Mouse (Mus musculus) E14TG2a.4 (cell line): Measurements from ENCODE around the gene Usp10.

ENCODE experiments used
- H3K27me3 ChIP-seq: 2 replicates; pipeline ENCODE4 v1.6.1; 2014; ENCODE audit warnings: low read length, control low read depth; ENCODE audit not compliant: insufficient read depth
- H3K36me3 ChIP-seq: 2 replicates; pipeline ENCODE4 v1.6.1; 2014; ENCODE audit warnings: low read length, control low read depth; ENCODE audit not compliant: insufficient read depth
- H3K4me1 ChIP-seq: replicated peaks from 2 replicates; pipeline ENCODE4 v1.6.1; 2014; ENCODE audit warnings: low read depth, low read length, control low read depth
- H3K4me3 ChIP-seq: replicated peaks from 2 replicates; pipeline ENCODE4 v1.5.1; 2014; ENCODE audit warnings: mild to moderate bottlenecking, low read length
- H3K9me3 ChIP-seq: 2 replicates; pipeline ENCODE4 v1.6.1; 2014; ENCODE audit warnings: low read length, control low read depth
- CTCF ChIP-seq: conservative IDR thresholded peaks from 2 replicates; pipeline ENCODE4 v1.5.1; 2014; ENCODE audit warnings: low read length
- NANOG ChIP-seq: IDR thresholded peaks from 2 replicates; pipeline ENCODE4 v1.6.1; 2014; ENCODE audit warnings: borderline replicate concordance, low read length, mixed read lengths
- POU5F1 ChIP-seq: IDR thresholded peaks from 2 replicates; pipeline ENCODE4 v1.6.1; 2014; ENCODE audit warnings: low read length, borderline replicate concordance

Usp10 gene

DNA sequence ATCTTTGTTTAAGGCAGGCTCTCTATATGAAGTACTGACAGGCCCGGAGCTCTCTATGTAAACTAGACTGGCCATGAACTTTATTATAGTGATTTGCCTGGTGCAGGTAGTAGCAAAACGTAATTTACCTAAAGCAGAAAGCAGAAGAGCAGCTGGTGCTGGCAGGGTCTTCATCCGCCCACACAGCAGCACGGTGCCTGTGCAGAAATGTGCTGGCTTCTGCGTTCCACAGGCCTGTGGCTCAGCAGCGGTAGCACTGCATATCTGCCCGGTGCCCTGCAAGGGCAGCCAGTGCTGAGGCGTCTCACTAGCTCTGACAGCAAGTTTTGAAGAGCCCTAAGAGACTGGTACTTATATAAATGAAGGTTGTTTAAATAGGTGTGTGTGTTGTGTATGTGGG lies 45.2 kb downstream of the Usp10 start:
- Histone ChIP-seq H3K4me3 (no peak overlapping the region), H3K36me3 (peaks cover 88% of the 10 kb centered on the region), H3K9me3 (no peaks in the 10 kb centered on the region), H3K4me1 (peaks cover 69% of the 10 kb centered on the region), H3K27me3 (no peaks in the 10 kb centered on the region)
- TF ChIP-seq POU5F1 (no peak), NANOG (no peak), CTCF (no peak)

DNA sequence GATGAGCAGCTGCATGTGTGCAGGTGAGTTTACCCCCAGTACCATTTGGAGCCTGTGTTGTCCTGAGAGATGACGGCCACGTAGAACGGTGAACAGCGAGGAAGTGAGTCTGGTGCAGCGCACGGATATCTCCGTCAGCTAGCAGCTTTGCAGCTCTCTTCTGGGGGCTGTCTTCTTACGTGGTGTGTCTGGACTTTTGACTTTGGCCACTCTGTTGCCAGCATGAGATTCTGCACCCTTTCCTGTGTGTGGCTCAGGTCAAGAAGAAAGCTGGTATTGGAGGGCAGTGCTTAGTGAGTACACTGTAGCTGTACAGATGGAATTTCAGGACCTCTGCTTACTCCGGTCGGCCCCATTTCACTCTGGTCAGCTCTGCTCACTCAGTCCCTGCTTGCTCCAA lies 47.9 kb downstream of the Usp10 start:
- no peak for TF ChIP-seq CTCF
- TF ChIP-seq POU5F1: no peak
- TF ChIP-seq NANOG: no peak
- Histone ChIP-seq H3K36me3 (peaks cover 61% of the 10 kb centered on the region), H3K4me1 (peaks cover 49% of the 10 kb centered on the region), H3K9me3 (no peaks in the 10 kb centered on the region), H3K4me3 (no peak overlapping the region), H3K27me3 (no peaks in the 10 kb centered on the region)

DNA sequence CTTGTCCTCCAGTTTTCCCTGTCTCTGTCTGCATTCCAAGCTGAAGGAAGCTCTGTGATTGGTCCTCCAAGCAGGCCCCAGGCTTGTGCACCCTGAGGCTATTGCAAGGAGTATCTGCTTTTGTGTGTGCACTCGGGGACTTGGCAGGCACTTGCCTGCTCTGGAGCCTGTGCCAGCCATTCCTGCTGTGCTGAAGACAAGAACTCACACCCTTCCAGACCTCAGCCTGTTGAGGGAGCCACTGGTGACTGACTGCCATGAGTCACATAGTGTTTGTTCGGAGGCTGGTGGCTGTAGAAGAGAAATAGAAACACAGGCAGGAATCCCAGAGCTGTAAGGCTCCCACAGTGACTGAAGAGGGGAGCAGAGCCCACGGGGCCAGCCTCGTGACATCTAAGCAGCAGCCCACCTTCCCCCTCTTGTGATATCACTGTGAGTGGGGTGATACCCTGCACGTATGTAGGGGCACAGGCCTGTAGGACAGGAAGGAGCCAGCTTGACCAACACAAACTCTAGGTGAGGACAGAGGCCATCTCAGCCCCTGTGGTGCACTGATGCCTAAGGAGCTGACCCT lies 50.5 kb downstream of the Usp10 start:
- peaks cover under 1% of the 10 kb centered on the region; the same call in 1 of the 2 replicates for H3K27me3 ChIP-seq
- no peak for TF ChIP-seq NANOG
- TF ChIP-seq CTCF: no peak
- TF ChIP-seq POU5F1: no peak
- H3K4me3 ChIP-seq: no peak overlapping the region
- H3K9me3 ChIP-seq: no peaks in the 10 kb centered on the region
- H3K4me1 ChIP-seq: peaks cover 37% of the 10 kb centered on the region
- peaks cover 36% of the 10 kb centered on the region for H3K36me3 ChIP-seq

DNA sequence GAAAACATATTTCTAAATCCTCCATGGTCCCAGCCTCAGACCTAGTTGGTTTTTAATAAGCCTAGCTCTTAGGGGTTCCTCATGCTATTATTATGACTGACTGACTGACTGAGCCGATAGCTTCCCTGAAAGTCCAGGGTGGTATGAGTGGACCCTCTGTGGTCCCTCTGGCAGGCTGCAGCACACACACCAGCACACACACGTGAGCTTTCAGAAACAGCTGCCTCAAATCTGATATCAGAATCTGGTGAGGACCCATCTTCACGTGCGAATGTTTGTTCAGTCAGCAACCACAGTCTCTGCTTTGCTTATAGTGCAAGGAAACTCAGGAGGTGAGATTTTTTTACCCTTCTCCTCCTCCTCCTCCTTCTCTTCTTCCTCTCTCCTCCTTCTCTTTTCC lies 54.7 kb downstream of the Usp10 start:
- Histone ChIP-seq H3K9me3 (peaks cover 8% of the 10 kb centered on the region), H3K36me3 (no peaks in the 10 kb centered on the region), H3K4me1 (peaks cover 16% of the 10 kb centered on the region), H3K4me3 (no peak overlapping the region), H3K27me3 (peaks cover 4% of the 10 kb centered on the region; the same call in 1 of the 2 replicates)
- no peak for TF ChIP-seq NANOG
- no peak for TF ChIP-seq POU5F1
- no peak for TF ChIP-seq CTCF

DNA sequence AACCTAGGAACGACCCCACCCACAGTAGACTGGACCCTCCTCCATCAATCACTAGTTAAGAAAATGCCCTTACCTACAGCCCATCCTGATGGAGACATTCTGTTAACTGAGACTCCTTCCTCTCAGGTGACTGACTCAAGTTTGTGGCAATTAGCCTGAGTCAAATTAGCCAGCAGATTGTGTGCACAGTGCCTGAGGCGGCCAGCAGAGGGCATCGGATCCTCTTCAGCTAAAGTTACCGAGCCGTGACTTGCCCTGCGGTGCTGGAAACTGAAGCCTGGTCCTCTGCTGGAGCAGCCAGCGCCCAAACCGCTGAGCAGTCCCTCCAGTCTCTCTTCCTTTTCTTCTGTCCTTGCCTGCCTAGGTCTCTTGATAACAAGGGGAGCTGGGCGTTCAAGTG lies 57.3 kb downstream of the Usp10 start:
- Histone ChIP-seq H3K36me3 (no peaks in the 10 kb centered on the region), H3K4me1 (peaks cover 7% of the 10 kb centered on the region), H3K27me3 (peaks cover 4% of the 10 kb centered on the region; the same call in 1 of the 2 replicates), H3K9me3 (peaks cover 8% of the 10 kb centered on the region), H3K4me3 (no peak overlapping the region)
- no peak for TF ChIP-seq POU5F1
- TF ChIP-seq CTCF: peak; percentile 57
- no peak for TF ChIP-seq NANOG

DNA sequence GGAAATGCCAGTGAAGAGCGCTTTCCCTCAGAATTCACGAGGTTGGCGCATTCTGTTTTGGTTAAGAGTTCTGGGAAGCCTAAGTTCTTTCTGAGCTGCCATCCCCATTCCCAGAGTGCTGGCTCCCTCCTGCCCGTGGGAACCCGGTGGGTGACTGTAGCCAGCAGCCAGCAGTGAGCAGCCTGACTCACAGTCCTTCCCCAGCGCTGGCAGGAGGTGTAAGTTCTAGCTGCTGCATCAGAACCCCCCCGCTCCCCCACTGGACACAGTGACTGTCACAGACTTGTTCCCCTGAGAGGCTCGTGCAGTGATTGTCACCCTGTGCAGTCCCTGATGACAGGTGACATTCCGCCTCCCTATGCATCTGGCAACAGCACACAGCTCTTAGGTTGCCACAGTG lies 60.0 kb downstream of the Usp10 start:
- H3K27me3 ChIP-seq: peaks cover 4% of the 10 kb centered on the region; the same call in 1 of the 2 replicates
- no peaks in the 10 kb centered on the region for H3K36me3 ChIP-seq
- no peak for TF ChIP-seq CTCF
- TF ChIP-seq POU5F1: no peak
- TF ChIP-seq NANOG: no peak
- no peak overlapping the region for H3K4me3 ChIP-seq
- no peaks in the 10 kb centered on the region for H3K4me1 ChIP-seq
- H3K9me3 ChIP-seq: peaks cover 8% of the 10 kb centered on the region

DNA sequence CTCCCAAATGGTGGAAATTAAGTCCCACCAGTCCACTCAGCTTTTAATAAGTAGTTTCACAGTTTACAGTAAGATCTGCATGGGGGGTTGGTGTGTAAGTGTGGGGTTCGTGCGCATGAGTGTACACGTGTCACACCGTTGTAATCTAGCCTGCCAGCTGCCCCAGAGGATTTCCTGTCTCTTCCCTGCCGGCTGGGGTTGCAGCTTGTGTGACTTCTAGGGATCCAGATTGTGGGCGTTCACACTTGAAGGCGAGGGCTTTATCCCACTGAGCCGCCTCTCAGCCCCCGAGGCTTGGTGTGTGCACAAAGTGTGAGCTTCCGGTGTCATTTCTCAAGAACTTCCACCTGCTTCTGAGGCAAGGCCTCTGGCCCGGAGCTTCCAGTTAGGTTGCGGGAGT lies 62.4 kb downstream of the Usp10 start:
- Histone ChIP-seq H3K9me3 (peaks cover 4% of the 10 kb centered on the region), H3K4me1 (no peaks in the 10 kb centered on the region), H3K27me3 (no peaks in the 10 kb centered on the region; the same call in 1 of the 2 replicates), H3K4me3 (no peak overlapping the region), H3K36me3 (no peaks in the 10 kb centered on the region)
- no peak for TF ChIP-seq POU5F1
- no peak for TF ChIP-seq NANOG
- TF ChIP-seq CTCF: no peak

DNA sequence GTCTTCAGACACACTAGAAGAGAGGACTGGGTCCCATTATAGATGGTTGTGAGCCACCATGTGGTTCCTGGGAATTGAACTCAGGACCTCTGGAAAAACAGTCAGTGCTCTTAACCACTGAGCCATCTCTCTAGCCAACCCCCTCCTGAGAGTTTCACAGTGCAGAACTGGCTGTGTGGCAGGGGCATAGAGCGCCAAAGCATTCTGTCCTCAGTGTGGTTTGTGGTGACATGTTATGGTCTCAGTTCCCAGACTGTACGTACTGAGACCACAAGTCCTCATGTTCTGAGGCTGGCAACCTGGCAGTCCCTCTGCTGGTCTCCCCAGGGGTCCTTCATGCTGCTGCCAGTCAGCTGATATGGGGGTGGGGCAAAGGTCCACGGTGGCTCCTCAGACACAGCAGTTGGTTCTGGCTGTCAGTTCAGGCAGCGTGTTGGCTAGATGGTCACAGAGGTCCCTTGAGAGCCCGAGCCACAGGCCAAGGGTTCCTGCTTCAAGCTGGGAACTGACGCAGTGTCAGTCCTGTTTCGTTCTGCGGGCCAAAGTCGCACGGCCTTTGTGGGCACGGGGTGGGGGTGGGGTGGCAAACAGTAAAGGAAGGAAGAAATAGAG lies 68.7 kb downstream of the Usp10 start:
- Histone ChIP-seq H3K27me3 (no peaks in the 10 kb centered on the region; the same call in 1 of the 2 replicates), H3K4me3 (no peak overlapping the region), H3K36me3 (no peaks in the 10 kb centered on the region), H3K4me1 (peaks cover 13% of the 10 kb centered on the region; the same call in 1 of the 2 replicates), H3K9me3 (no peaks in the 10 kb centered on the region)
- no peak for TF ChIP-seq POU5F1
- TF ChIP-seq CTCF: no peak
- TF ChIP-seq NANOG: no peak

DNA sequence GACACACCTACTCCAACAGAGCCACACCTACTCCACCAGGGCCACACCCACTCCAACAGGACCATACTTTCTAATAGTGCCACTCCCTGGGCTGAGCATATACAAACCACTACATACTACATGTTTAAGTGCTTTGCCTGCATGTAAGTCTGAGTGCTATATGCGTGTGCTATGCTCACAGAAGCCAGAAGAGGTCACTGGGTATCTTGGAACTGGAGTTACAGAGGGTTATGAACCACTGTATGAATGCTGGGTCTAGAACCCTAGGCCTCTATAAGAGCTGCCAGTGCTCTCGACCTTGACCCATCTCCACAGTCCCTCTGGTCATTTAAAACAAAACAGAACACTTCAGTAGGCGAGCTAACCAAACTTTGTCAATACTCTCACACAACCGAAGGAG lies 71.1 kb downstream of the Usp10 start:
- Histone ChIP-seq H3K9me3 (no peaks in the 10 kb centered on the region), H3K4me3 (no peak overlapping the region), H3K36me3 (no peaks in the 10 kb centered on the region), H3K4me1 (peaks cover 13% of the 10 kb centered on the region; the same call in 1 of the 2 replicates), H3K27me3 (no peaks in the 10 kb centered on the region)
- 0 out of 2 replicates have a peak, but pooled peaks have one; percentile 3 for TF ChIP-seq CTCF
- TF ChIP-seq NANOG: no peak
- TF ChIP-seq POU5F1: no peak
